Mouse (Mus musculus): ENCODE results near the gene Hsf2bp. TPM values are rescaled to one million over a fixed set of nuclear protein-coding genes. Genes with fewer than 3 reads are reported as not detected.

Hsf2bp gene
- total and polyA plus RNA-seq, 3 experiments: 0.34 to 1.0 (median 0.75) TPM

- no peak overlapping the region for H3K4me3 ChIP-seq (replicated peaks in 1 of 3; ENCODE audit: low read depth in 2 of 3, low read length in 2 of 3, poor library complexity in 1 of 3)
- no peak overlapping the region for H3K27ac ChIP-seq (ENCODE audit: insufficient read depth, low read depth)
- no peaks in the 10 kb centered on the region for H3K36me3 ChIP-seq (replicated peaks in 1 of 2; ENCODE audit: control insufficient read depth in 1 of 2, insufficient read depth in 1 of 2, low read length in 1 of 2)
- no peaks in the 10 kb centered on the region for H3K79me2 ChIP-seq (replicated peaks; ENCODE audit: control insufficient read depth, extremely low read depth, insufficient read depth, poor library complexity, severe bottlenecking)
- H3K4me2 ChIP-seq (ENCODE audit: insufficient read depth, low read depth, poor library complexity, severe bottlenecking): no peak overlapping the region; the same call in 1 of the 2 replicates
- peaks cover 5% of the 10 kb centered on the region for H3K9me3 ChIP-seq (replicated peaks; ENCODE audit: low read length)
- peaks cover 5% of the 10 kb centered on the region for H3K27me3 ChIP-seq (replicated peaks)
- TF ChIP-seq HCFC1 (IDR thresholded peaks at IDR 0.05; ENCODE audit: low read depth, low read length): no peak
- no peak for TF ChIP-seq RAD21 (IDR thresholded peaks at IDR 0.05; ENCODE audit: low read depth, low read length)
- no peak for TF ChIP-seq ELF1 (IDR thresholded peaks at IDR 0.05; ENCODE audit: low read depth, low read length)
- TF ChIP-seq ZC3H11A (IDR thresholded peaks at IDR 0.05; ENCODE audit: low read depth, low read length): no peak
- TF ChIP-seq CTCF (conservative IDR thresholded peaks at IDR 0.05 in 1 of 2, IDR thresholded peaks at IDR 0.05 in 1 of 2; ENCODE audit: low read depth in 2 of 2, low read length in 2 of 2): no peak
- no peak for TF ChIP-seq ETS1 (conservative IDR thresholded peaks at IDR 0.05; ENCODE audit: low read depth, low read length)
- TF ChIP-seq BHLHE40 (IDR thresholded peaks at IDR 0.05; ENCODE audit: low read depth, low read length): no peak
- no peak for TF ChIP-seq ZNF384 (IDR thresholded peaks at IDR 0.05; ENCODE audit: low read depth, low read length)
- peaks cover 0 to 14% of the 10 kb centered on the region in 2 experiments; a peak in 3 of 4 replicates for H3K4me1 ChIP-seq (ENCODE audit: control insufficient read depth in 1 of 2, insufficient read depth in 2 of 2)
- dilution Hi-C loops (cut with MboI; ENCODE audit: extremely low pct_ligation_motif_present, extremely low pct_unique_long_range_greater_than_20kb, low sequenced_read_pairs) (no loop called here), in situ Hi-C loops (cut with MboI; ENCODE audit: low pct_ligation_motif_present, low pct_unique_long_range_greater_than_20kb, low sequenced_read_pairs) (no loop called here)
- no peak for DNase-seq (ENCODE audit: extremely low read depth)
- no peak overlapping the region for H3K9ac ChIP-seq (ENCODE audit: insufficient read depth, low read depth)
Observed at GRCm38 (mm10) chr17:32074658-32075057, 38.5 kb upstream of the Hsf2bp start.

GRCm38 (mm10) chr17:32073359-32073758 lies 37.2 kb upstream of the Hsf2bp start:
- no peak overlapping the region for H3K4me2 ChIP-seq (ENCODE audit: insufficient read depth, low read depth, poor library complexity, severe bottlenecking)
- TF ChIP-seq CTCF (conservative IDR thresholded peaks at IDR 0.05 in 1 of 2, IDR thresholded peaks at IDR 0.05 in 1 of 2; ENCODE audit: low read depth in 2 of 2, low read length in 2 of 2): peak; percentile 36 to 71; a peak in 3 of 4 replicates
- peak; percentile 71 for TF ChIP-seq SMC3 (IDR thresholded peaks at IDR 0.05; ENCODE audit: low read depth, low read length)
- TF ChIP-seq BHLHE40 (IDR thresholded peaks at IDR 0.05; ENCODE audit: low read depth, low read length): peak; percentile 31; the same call in 1 of the 2 replicates
- TF ChIP-seq RAD21 (IDR thresholded peaks at IDR 0.05; ENCODE audit: low read depth, low read length): peak; percentile 57
- TF ChIP-seq ZKSCAN1 (IDR thresholded peaks at IDR 0.05; ENCODE audit: borderline replicate concordance, low read depth, low read length): no peak
- TF ChIP-seq TCF12 (IDR thresholded peaks at IDR 0.05; ENCODE audit: low read depth, low read length): peak; percentile 67
- H3K27ac ChIP-seq (ENCODE audit: insufficient read depth, low read depth): no peak overlapping the region
- H3K9me3 ChIP-seq (replicated peaks; ENCODE audit: low read length): peaks cover 6% of the 10 kb centered on the region
- H3K27me3 ChIP-seq (replicated peaks): no peaks in the 10 kb centered on the region
- in situ Hi-C loops (cut with MboI; ENCODE audit: low pct_ligation_motif_present, low pct_unique_long_range_greater_than_20kb, low sequenced_read_pairs): no loop called here
- DNase-seq (ENCODE audit: extremely low read depth): peak; percentile 60
- H3K9ac ChIP-seq (ENCODE audit: insufficient read depth, low read depth): no peak overlapping the region
- H3K4me3 ChIP-seq (replicated peaks in 1 of 3; ENCODE audit: low read depth in 2 of 3, low read length in 2 of 3, poor library complexity in 1 of 3): no peak overlapping the region
- peaks cover 0 to 14% of the 10 kb centered on the region in 2 experiments; a peak in 3 of 4 replicates for H3K4me1 ChIP-seq (ENCODE audit: control insufficient read depth in 1 of 2, insufficient read depth in 2 of 2)
- H3K36me3 ChIP-seq (replicated peaks in 1 of 2; ENCODE audit: control insufficient read depth in 1 of 2, insufficient read depth in 1 of 2, low read length in 1 of 2): no peaks in the 10 kb centered on the region
- no peaks in the 10 kb centered on the region for H3K79me2 ChIP-seq (replicated peaks; ENCODE audit: control insufficient read depth, extremely low read depth, insufficient read depth, poor library complexity, severe bottlenecking)
- dilution Hi-C loops (cut with MboI; ENCODE audit: extremely low pct_ligation_motif_present, extremely low pct_unique_long_range_greater_than_20kb, low sequenced_read_pairs): no loop called here

GRCm38 (mm10) chr17:32068810-32069209 lies 32.7 kb upstream of the Hsf2bp start:
- dilution Hi-C loops (cut with MboI; ENCODE audit: extremely low pct_ligation_motif_present, extremely low pct_unique_long_range_greater_than_20kb, low sequenced_read_pairs) (no loop called here), in situ Hi-C loops (cut with MboI; ENCODE audit: low pct_ligation_motif_present, low pct_unique_long_range_greater_than_20kb, low sequenced_read_pairs) (no loop called here)
- Histone ChIP-seq H3K27ac (ENCODE audit: insufficient read depth, low read depth) (no peak overlapping the region), H3K9me3 (replicated peaks; ENCODE audit: low read length) (peaks cover 6% of the 10 kb centered on the region), H3K9ac (ENCODE audit: insufficient read depth, low read depth) (no peak overlapping the region), H3K4me2 (ENCODE audit: insufficient read depth, low read depth, poor library complexity, severe bottlenecking) (no peak overlapping the region), H3K4me3 (replicated peaks in 1 of 3; ENCODE audit: low read depth in 2 of 3, low read length in 2 of 3, poor library complexity in 1 of 3) (no peak overlapping the region), H3K36me3 (replicated peaks in 1 of 2; ENCODE audit: control insufficient read depth in 1 of 2, insufficient read depth in 1 of 2, low read length in 1 of 2) (peaks cover 0 to 6% of the 10 kb centered on the region in 2 experiments), H3K79me2 (replicated peaks; ENCODE audit: control insufficient read depth, extremely low read depth, insufficient read depth, poor library complexity, severe bottlenecking) (no peaks in the 10 kb centered on the region), H3K27me3 (replicated peaks) (no peaks in the 10 kb centered on the region), H3K4me1 (ENCODE audit: control insufficient read depth in 1 of 2, insufficient read depth in 2 of 2) (peaks cover 0 to 13% of the 10 kb centered on the region in 2 experiments; a peak in 3 of 4 replicates)
- TF ChIP-seq BHLHE40 (IDR thresholded peaks at IDR 0.05; ENCODE audit: low read depth, low read length) (no peak), GABPA (IDR thresholded peaks at IDR 0.05; ENCODE audit: insufficient replicate concordance, low read depth, low read length) (no peak), CTCF (conservative IDR thresholded peaks at IDR 0.05 in 1 of 2, IDR thresholded peaks at IDR 0.05 in 1 of 2; ENCODE audit: low read depth in 2 of 2, low read length in 2 of 2) (no peak), JUND (conservative IDR thresholded peaks at IDR 0.05; ENCODE audit: low read depth, low read length) (no peak), TBP (conservative IDR thresholded peaks at IDR 0.05; ENCODE audit: low read depth, low read length) (no peak), MAFK (IDR thresholded peaks at IDR 0.05; ENCODE audit: insufficient replicate concordance, low read length) (no peak), ZMIZ1 (IDR thresholded peaks at IDR 0.05; ENCODE audit: low read depth, low read length) (no peak), USF2 (conservative IDR thresholded peaks at IDR 0.05; ENCODE audit: low read depth, low read length) (no peak), JUN (IDR thresholded peaks at IDR 0.05; ENCODE audit: insufficient read depth, low read depth, low read length) (no peak), POLR2A (IDR thresholded peaks at IDR 0.05; ENCODE audit: low read depth, low read length) (no peak), MYC (IDR thresholded peaks at IDR 0.05; ENCODE audit: low read depth, low read length) (no peak), MAZ (IDR thresholded peaks at IDR 0.05; ENCODE audit: low read depth, low read length) (no peak), ZC3H11A (IDR thresholded peaks at IDR 0.05; ENCODE audit: low read depth, low read length) (no peak), PAX5 (IDR thresholded peaks at IDR 0.05; ENCODE audit: low read length) (no peak), TCF12 (IDR thresholded peaks at IDR 0.05; ENCODE audit: low read depth, low read length) (no peak), MXI1 (IDR thresholded peaks at IDR 0.05; ENCODE audit: low read depth, low read length) (no peak), RAD21 (IDR thresholded peaks at IDR 0.05; ENCODE audit: low read depth, low read length) (no peak), ELF1 (IDR thresholded peaks at IDR 0.05; ENCODE audit: low read depth, low read length) (no peak), IRF4 (IDR thresholded peaks at IDR 0.05; ENCODE audit: low read depth, low read length) (no peak)
- no peak for DNase-seq (ENCODE audit: extremely low read depth)

Measured in CH12.LX (cell line).